Comparison of ENCODE assay signal across 37 mouse cellular contexts in the genomic region with DNA sequence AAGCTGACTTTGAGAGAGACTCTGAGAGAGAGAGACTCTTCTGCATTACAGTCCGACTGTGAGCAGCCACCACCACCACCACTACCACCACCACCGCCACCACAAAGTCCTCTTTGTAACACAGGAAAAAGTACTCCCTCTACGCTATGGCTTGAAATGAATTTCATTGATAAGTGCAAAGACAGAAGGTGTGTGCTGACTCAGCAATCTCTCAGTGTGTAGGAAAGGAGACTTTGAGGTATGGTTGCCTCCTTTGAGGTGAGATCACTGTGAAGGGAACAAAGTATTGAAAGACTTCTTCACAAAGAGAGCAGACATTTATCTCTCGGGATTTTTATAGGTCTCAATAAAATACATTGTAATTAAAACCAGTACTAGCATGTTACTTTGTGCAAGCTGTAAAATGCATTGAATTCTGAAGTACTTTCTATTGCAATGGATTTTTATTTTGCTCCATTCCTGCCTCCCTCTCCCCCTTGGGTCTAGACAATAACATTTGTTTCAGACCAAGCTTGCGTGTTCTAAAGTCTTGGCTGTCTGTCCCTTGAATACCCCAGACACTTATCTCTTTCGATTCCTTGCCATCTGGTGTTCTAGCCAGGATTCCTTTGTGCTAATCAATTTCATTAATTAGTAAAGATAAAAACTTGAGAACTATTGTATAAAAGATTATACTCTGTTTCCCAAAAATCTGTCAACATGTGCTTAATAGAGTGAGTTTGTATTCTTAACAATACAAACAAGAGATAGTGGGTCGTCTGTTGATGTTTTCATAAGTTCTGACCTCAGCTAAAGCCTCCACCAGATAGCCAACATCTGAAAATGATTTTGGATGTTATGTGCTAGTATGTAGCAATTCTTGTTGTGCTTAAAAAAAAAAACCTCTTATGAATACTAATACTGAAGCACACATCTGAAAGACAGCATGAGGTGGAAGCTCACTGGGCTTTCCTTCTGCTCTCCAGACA. TPM values are rescaled to one million over a fixed set of nuclear protein-coding genes. Genes with fewer than 3 reads are reported as not detected.
DNase-seq lines count a peak whose midpoint lies in the region; ATAC-seq and TF ChIP-seq lines count a peak whose summit lies in the region.
"Had no signal": no experiment of that assay in that cellular context is flagged by ENCODE, and none has a peak within 500 bp of the region (broad histone marks: within the 10 kb centered on the region; RNA-seq: fewer than 3 reads in every experiment).

No protein-coding gene starts in this region.

- H3K4me3 ChIP-seq in heart, embryonic 11.5 days (ENCODE audit: low read depth, low read length) = no peak overlapping the region
- no peak overlapping the region for H3K4me3 ChIP-seq in liver, adult 2 months (ENCODE audit: insufficient read depth, low read depth, low read length)
- H3K4me3 ChIP-seq in CH12.LX (replicated peaks in 1 of 3; ENCODE audit: low read depth in 2 of 3, low read length in 2 of 3, poor library complexity in 1 of 3) = no peak overlapping the region
- H3K4me3 ChIP-seq in hindbrain, embryonic 12.5 days = no peak overlapping the region
- H3K4me3 ChIP-seq: embryonic facial prominence, embryonic 13.5 days; forebrain, embryonic 13.5 days; heart, adult 2 months; hindbrain, embryonic 15.5 days; kidney, embryonic 15.5 days; limb, embryonic 12.5 days; myocyte; neural tube, embryonic 12.5 days had no signal

- no peaks in the 10 kb centered on the region for H3K4me1 ChIP-seq in heart, embryonic 11.5 days (ENCODE audit: control insufficient read depth, insufficient read depth, low read length)
- H3K4me1 ChIP-seq in liver, adult 2 months (ENCODE audit: control insufficient read depth, insufficient read depth, low read length) = no peaks in the 10 kb centered on the region
- H3K4me1 ChIP-seq in CH12.LX (ENCODE audit: control insufficient read depth in 1 of 2, insufficient read depth in 2 of 2) = 0 out of 4 replicates have a peak, but pooled peaks cover 0 to 3% of the 10 kb centered on the region in 2 experiments
- H3K4me1 ChIP-seq in hindbrain, embryonic 12.5 days = no peaks in the 10 kb centered on the region
- H3K4me1 ChIP-seq: forebrain, embryonic 13.5 days; hindbrain, embryonic 15.5 days; kidney, embryonic 15.5 days; limb, embryonic 12.5 days; neural tube, embryonic 12.5 days had no signal

- no peak for TF ChIP-seq EP300 in CH12.LX (IDR thresholded peaks at IDR 0.05; ENCODE audit: low read length)

- no peak for TF ChIP-seq POLR2A in liver, adult 2 months (IDR thresholded peaks at IDR 0.05; ENCODE audit: extremely low read depth, insufficient read depth, low read length)
- TF ChIP-seq POLR2A in CH12.LX (IDR thresholded peaks at IDR 0.05; ENCODE audit: low read depth, low read length) = no peak

- H3K27me3 ChIP-seq in heart, embryonic 11.5 days (ENCODE audit: control insufficient read depth, insufficient read depth, low read length) = no peaks in the 10 kb centered on the region
- H3K27me3 ChIP-seq in liver, adult 2 months (ENCODE audit: control insufficient read depth, insufficient read depth, low read length) = no peaks in the 10 kb centered on the region
- no peaks in the 10 kb centered on the region for H3K27me3 ChIP-seq in CH12.LX (replicated peaks)
- no peaks in the 10 kb centered on the region for H3K27me3 ChIP-seq in hindbrain, embryonic 12.5 days
- H3K27me3 ChIP-seq: embryonic facial prominence, embryonic 13.5 days; forebrain, embryonic 13.5 days; hindbrain, embryonic 15.5 days; kidney, embryonic 15.5 days; limb, embryonic 12.5 days; neural tube, embryonic 12.5 days had no signal

- no peak for TF ChIP-seq CTCF in liver, adult 2 months (IDR thresholded peaks at IDR 0.05; ENCODE audit: low read depth, low read length)
- no peak for TF ChIP-seq CTCF in CH12.LX (conservative IDR thresholded peaks at IDR 0.05 in 1 of 2, IDR thresholded peaks at IDR 0.05 in 1 of 2; ENCODE audit: low read depth in 2 of 2, low read length in 2 of 2)

- H3K9me3 ChIP-seq in heart, embryonic 11.5 days (replicated peaks; ENCODE audit: control insufficient read depth, low read length) = no peaks in the 10 kb centered on the region
- H3K9me3 ChIP-seq in CH12.LX (replicated peaks; ENCODE audit: low read length) = no peaks in the 10 kb centered on the region
- H3K9me3 ChIP-seq in hindbrain, embryonic 12.5 days (replicated peaks) = no peaks in the 10 kb centered on the region
- H3K9me3 ChIP-seq: embryonic facial prominence, embryonic 13.5 days; forebrain, embryonic 13.5 days; hindbrain, embryonic 15.5 days; kidney, embryonic 15.5 days; limb, embryonic 12.5 days; neural tube, embryonic 12.5 days had no signal

- WGBS in heart, embryonic 11.5 days (ENCODE audit: insufficient replicate concordance) = 61% methylated on average over 7 of the region's 7 CpGs
- WGBS in liver, adult 2 months = 79% methylated on average over 7 of the region's 7 CpGs
- 82% methylated on average over 7 of the region's 7 CpGs for WGBS in hindbrain, embryonic 12.5 days

- ATAC-seq in heart, embryonic 11.5 days (replicated peaks; ENCODE audit: insufficient number of reproducible peaks, low FRiP score, low TSS enrichment) = no peak
- no peak for ATAC-seq in hindbrain, embryonic 12.5 days (ENCODE audit: low FRiP score)
- ATAC-seq in erythroid progenitor cell, adult 5-6 weeks (replicated peaks; ENCODE audit: low FRiP score, poor library complexity, severe bottlenecking) = no peak
- ATAC-seq: forebrain, embryonic 13.5 days; inflammation-experienced regulatory T-cells, adult 6 months had no signal

- dilution Hi-C loops in CH12.LX (cut with MboI; ENCODE audit: extremely low pct_ligation_motif_present, extremely low pct_unique_long_range_greater_than_20kb, low sequenced_read_pairs) = no loop called here

- in situ Hi-C loops in CH12.LX (cut with MboI; ENCODE audit: low pct_ligation_motif_present, low pct_unique_long_range_greater_than_20kb, low sequenced_read_pairs) = no loop called here

- H3K27ac ChIP-seq in heart, embryonic 11.5 days (ENCODE audit: low read depth, low read length) = no peak overlapping the region
- H3K27ac ChIP-seq in liver, adult 2 months (replicated peaks; ENCODE audit: insufficient read depth, low read depth, low read length) = no peak overlapping the region
- no peak overlapping the region for H3K27ac ChIP-seq in CH12.LX (ENCODE audit: insufficient read depth, low read depth)
- no peak overlapping the region for H3K27ac ChIP-seq in hindbrain, embryonic 12.5 days
- H3K27ac ChIP-seq: embryonic facial prominence, embryonic 13.5 days; forebrain, embryonic 13.5 days; heart, adult 2 months; hindbrain, embryonic 15.5 days; kidney, embryonic 15.5 days; limb, embryonic 12.5 days; liver, embryonic 14.5 days; neural tube, embryonic 12.5 days had no signal

- H3K79me2 ChIP-seq in liver, adult 2 months (ENCODE audit: control insufficient read depth, insufficient read depth, low read length) = no peaks in the 10 kb centered on the region
- no peaks in the 10 kb centered on the region for H3K79me2 ChIP-seq in CH12.LX (replicated peaks; ENCODE audit: control insufficient read depth, extremely low read depth, insufficient read depth, poor library complexity, severe bottlenecking)

- TF ChIP-seq RAD21 in CH12.LX (IDR thresholded peaks at IDR 0.05; ENCODE audit: low read depth, low read length) = no peak

- H3K4me2 ChIP-seq in heart, embryonic 11.5 days = no peak overlapping the region
- no peak overlapping the region for H3K4me2 ChIP-seq in CH12.LX (ENCODE audit: insufficient read depth, low read depth, poor library complexity, severe bottlenecking)
- no peak overlapping the region for H3K4me2 ChIP-seq in hindbrain, embryonic 12.5 days (replicated peaks)
- H3K4me2 ChIP-seq: embryonic facial prominence, embryonic 13.5 days; forebrain, embryonic 13.5 days; hindbrain, embryonic 15.5 days; kidney, embryonic 15.5 days; limb, embryonic 12.5 days; midbrain, embryonic 11.5 days; neural tube, embryonic 12.5 days had no signal

- no peak overlapping the region for H3K9ac ChIP-seq in heart, embryonic 11.5 days (ENCODE audit: low read depth, low read length)
- H3K9ac ChIP-seq in liver, adult 2 months (ENCODE audit: low read depth, low read length) = no peak overlapping the region
- H3K9ac ChIP-seq in CH12.LX (ENCODE audit: insufficient read depth, low read depth) = no peak overlapping the region
- H3K9ac ChIP-seq in hindbrain, embryonic 12.5 days = no peak overlapping the region
- H3K9ac ChIP-seq: embryonic facial prominence, embryonic 13.5 days; forebrain, embryonic 13.5 days; hindbrain, embryonic 15.5 days; kidney, embryonic 15.5 days; limb, embryonic 12.5 days; liver, embryonic 14.5 days; neural tube, embryonic 12.5 days had no signal

- DNase-seq in heart, adult 11 months = peak; percentile 90
- peak; percentile 13 for DNase-seq in liver, adult 2 months (ENCODE audit: extremely low read depth, low read depth, low spot score)
- no peak for DNase-seq in liver
- no peak for DNase-seq in CH12.LX (ENCODE audit: extremely low read depth)
- peak; percentile 70 for DNase-seq in NIH3T3 (ENCODE audit: low read depth)
- DNase-seq: adrenal gland, postnatal 14 days; cerebellum, adult 11 months; cerebellum, adult 9-10 months; embryo, embryonic 11 days; gastrocnemius, postnatal 25 days; heart, adult 2 months; kidney, adult 18-20 months; kidney, postnatal 25 days; lung, postnatal 36 days; right cerebral cortex, adult 18-20 months; thymus, adult 2 months; thymus, postnatal 36 days had no signal

- H3K36me3 ChIP-seq in heart, embryonic 11.5 days (ENCODE audit: control insufficient read depth, insufficient read depth, low read length) = no peaks in the 10 kb centered on the region
- H3K36me3 ChIP-seq in liver, adult 2 months (ENCODE audit: control insufficient read depth, insufficient read depth, low read length) = no peaks in the 10 kb centered on the region
- no peaks in the 10 kb centered on the region for H3K36me3 ChIP-seq in CH12.LX (replicated peaks in 1 of 2; ENCODE audit: control insufficient read depth in 1 of 2, insufficient read depth in 1 of 2, low read length in 1 of 2)
- H3K36me3 ChIP-seq in hindbrain, embryonic 12.5 days = no peaks in the 10 kb centered on the region
- H3K36me3 ChIP-seq: embryonic facial prominence, embryonic 13.5 days; hindbrain, embryonic 15.5 days; kidney, embryonic 15.5 days; limb, embryonic 12.5 days; neural tube, embryonic 12.5 days had no signal

RNA-seq across cellular contexts. Expression of gene Cxcl15, which starts 46.9 kb away (rescaled TPM):
- 0.39 and 0.73 TPM in 2 replicates for polyA plus RNA-seq in heart, embryonic 11.5 days (2014; fragmentation: Nextera tagmentation; extraction: Ambion mirVana)
- total RNA-seq in liver, adult 2 months (2014; rRNA removed) = not detected in 2 replicates
- not detected in 2 replicates for polyA plus RNA-seq in liver, adult 2 months (2012; rRNA removed)
- total RNA-seq in CH12.LX (2012; rRNA removed) (not detected in 2 replicates), CH12.LX (2014; rRNA removed) (not detected in 2 replicates)
- polyA plus RNA-seq in CH12.LX (2012; ENCODE audit: insufficient read length, low read depth) = not detected in 2 replicates
- polyA plus RNA-seq in hindbrain, embryonic 12.5 days (2016; fragmentation: Nextera tagmentation; extraction: Ambion mirVana) = 0.10 TPM in 1 of 2 replicates, not detected in the other
- total RNA-seq in erythroid progenitor cell, adult 5-6 weeks (2015; ENCODE audit: low replicate concordance) = not detected in 2 replicates
- total RNA-seq in erythroid progenitor cell, adult 5-6 weeks (2017; ENCODE audit: low replicate concordance) = not detected in 2 replicates
- total RNA-seq: adrenal gland, postnatal 14 days; gastrocnemius, postnatal 25 days; heart, adult 2 months; hematopoietic stem cell, adult 5-6 weeks; layer of hippocampus, adult 18-20 months; layer of hippocampus, postnatal 10 days; left cerebral cortex, adult 18-20 months; left cerebral cortex, postnatal 14 days; megakaryocyte, adult 5-6 weeks; midbrain, postnatal 0 days had no signal
- polyA plus RNA-seq: forebrain, embryonic 13.5 days; hindbrain, embryonic 15.5 days; inflammation-experienced regulatory T-cells, adult 6 months; limb, embryonic 12.5 days; liver, embryonic 14.5 days; midbrain, embryonic 11.5 days; midbrain, postnatal 0 days; myocyte; neural tube, embryonic 12.5 days had no signal

RNA-seq across cellular contexts. Expression of gene Cxcl1, which starts 49.9 kb away (rescaled TPM):
- 0.27 TPM in 1 of 2 replicates, not detected in the other for polyA plus RNA-seq in heart, embryonic 11.5 days (2014; fragmentation: Nextera tagmentation; extraction: Ambion mirVana)
- total RNA-seq in liver, adult 2 months (2014; rRNA removed) = 8.2 and 9.3 TPM in 2 replicates
- 2.0 and 4.2 TPM in 2 replicates for polyA plus RNA-seq in liver, adult 2 months (2012; rRNA removed)
- total RNA-seq in CH12.LX (2012; rRNA removed) (not detected in 2 replicates), CH12.LX (2014; rRNA removed) (not detected in 2 replicates)
- not detected in 2 replicates for polyA plus RNA-seq in CH12.LX (2012; ENCODE audit: insufficient read length, low read depth)
- polyA plus RNA-seq in hindbrain, embryonic 12.5 days (2016; fragmentation: Nextera tagmentation; extraction: Ambion mirVana) = 0.25 and 0.30 TPM in 2 replicates
- total RNA-seq in erythroid progenitor cell, adult 5-6 weeks (2015; ENCODE audit: low replicate concordance) = not detected in 2 replicates
- not detected in 2 replicates for total RNA-seq in erythroid progenitor cell, adult 5-6 weeks (2017; ENCODE audit: low replicate concordance)
- total RNA-seq: hematopoietic stem cell, adult 5-6 weeks; left cerebral cortex, adult 18-20 months; midbrain, postnatal 0 days had no signal
- polyA plus RNA-seq: forebrain, embryonic 13.5 days; inflammation-experienced regulatory T-cells, adult 6 months; midbrain, embryonic 11.5 days; neural tube, embryonic 12.5 days had no signal

RNA-seq across cellular contexts. Expression of gene Cxcl3, which starts 55.3 kb away (rescaled TPM):
- not detected in 2 replicates for polyA plus RNA-seq in heart, embryonic 11.5 days (2014; fragmentation: Nextera tagmentation; extraction: Ambion mirVana)
- total RNA-seq in liver, adult 2 months (2014; rRNA removed) = not detected in 2 replicates
- not detected in 2 replicates for polyA plus RNA-seq in liver, adult 2 months (2012; rRNA removed)
- total RNA-seq in CH12.LX (2012; rRNA removed) = not detected in 2 replicates
- not detected in 2 replicates for total RNA-seq in CH12.LX (2014; rRNA removed)
- not detected in 2 replicates for polyA plus RNA-seq in CH12.LX (2012; ENCODE audit: insufficient read length, low read depth)
- not detected in 2 replicates for polyA plus RNA-seq in hindbrain, embryonic 12.5 days (2016; fragmentation: Nextera tagmentation; extraction: Ambion mirVana)
- not detected in 2 replicates for total RNA-seq in erythroid progenitor cell, adult 5-6 weeks (2015; ENCODE audit: low replicate concordance)
- not detected in 2 replicates for total RNA-seq in erythroid progenitor cell, adult 5-6 weeks (2017; ENCODE audit: low replicate concordance)
- total RNA-seq: adrenal gland, postnatal 14 days; gastrocnemius, postnatal 25 days; heart, adult 2 months; hematopoietic stem cell, adult 5-6 weeks; layer of hippocampus, postnatal 10 days; left cerebral cortex, adult 18-20 months; left cerebral cortex, postnatal 14 days; megakaryocyte, adult 5-6 weeks; midbrain, postnatal 0 days had no signal
- polyA plus RNA-seq: forebrain, embryonic 13.5 days; heart, adult 2 months; kidney, embryonic 15.5 days; limb, embryonic 12.5 days; midbrain, embryonic 11.5 days; myocyte; neural tube, embryonic 12.5 days had no signal

Comparison
In these comparisons a context has a peak if more than half of its experiments do, and no peak if none do; other contexts are left out.
1. DNase-seq: peak in heart, adult 11 months (single experiment), liver, adult 2 months (single experiment) and NIH3T3 (single experiment); none in liver (single experiment) and CH12.LX (single experiment).